Mouse (Mus musculus): ENCODE measurements around the gene Palm2.

DNA sequence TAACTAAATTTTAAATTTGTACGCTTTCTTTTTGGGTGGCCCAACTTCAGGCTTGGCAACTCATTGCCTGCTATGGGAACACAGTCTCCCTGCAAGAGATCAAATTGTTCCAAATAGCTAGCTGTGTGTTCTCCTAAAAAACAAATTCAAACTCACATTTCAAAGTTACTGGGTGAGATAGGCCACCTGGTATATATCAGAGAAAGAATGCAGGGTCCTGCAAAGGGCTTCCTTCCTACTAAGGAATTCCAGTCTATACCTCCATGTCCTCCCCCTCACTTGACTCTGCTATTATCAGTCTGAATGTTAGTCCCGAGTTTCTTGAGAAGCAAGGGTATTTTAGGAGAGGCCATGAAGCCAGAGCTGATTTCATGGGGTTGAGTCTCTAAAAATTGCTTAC lies 81.3 kb downstream of the Palm2 start:
- TF ChIP-seq CTCF (IDR thresholded peaks at IDR 0.05; ENCODE audit: low read depth): no peak
- TF ChIP-seq EP300 (IDR thresholded peaks at IDR 0.05; ENCODE audit: low read depth): no peak

Measured in liver, embryonic 14.5 days (tissue).